Comparison of ENCODE assay signal across 10 mouse cellular contexts in genomic region chr11:113666648-113667047, GRCm38 (mm10). TPM values are rescaled to one million over a fixed set of nuclear protein-coding genes. Genes with fewer than 3 reads are reported as not detected.
A peak's percentile ranks its signal among the peaks of the same experiment; 100 is the strongest.
DNase-seq lines count a peak whose midpoint lies in the region; ATAC-seq and TF ChIP-seq lines count a peak whose summit lies in the region.
"Had no signal": no experiment of that assay in that cellular context is flagged by ENCODE, and none has a peak within 500 bp of the region (broad histone marks: within the 10 kb centered on the region; RNA-seq: fewer than 3 reads in every experiment).

No protein-coding gene starts in this region.

- H3K4me1 ChIP-seq in neural tube, embryonic 13.5 days (replicated peaks) = peaks cover 13% of the 10 kb centered on the region; the same call in 1 of the 2 replicates
- peaks cover 19% of the 10 kb centered on the region for H3K4me1 ChIP-seq in neural tube, embryonic 15.5 days
- peaks cover 7% of the 10 kb centered on the region; the same call in 1 of the 2 replicates for H3K4me1 ChIP-seq in lung, postnatal 0 days (ENCODE audit: insufficient read depth, low read depth, low read length)
- H3K4me1 ChIP-seq in heart, adult 2 months (ENCODE audit: control insufficient read depth, insufficient read depth, low read length) = peaks cover 5% of the 10 kb centered on the region; the same call in 1 of the 2 replicates

- H3K9me3 ChIP-seq in neural tube, embryonic 13.5 days = no peaks in the 10 kb centered on the region
- H3K9me3 ChIP-seq in neural tube, embryonic 15.5 days (replicated peaks) = no peaks in the 10 kb centered on the region
- no peaks in the 10 kb centered on the region for H3K9me3 ChIP-seq in lung, postnatal 0 days (ENCODE audit: low read length)
- H3K9me3 ChIP-seq: limb, embryonic 12.5 days had no signal

- peaks cover 50% of the 10 kb centered on the region for H3K36me3 ChIP-seq in neural tube, embryonic 13.5 days
- peaks cover 44% of the 10 kb centered on the region for H3K36me3 ChIP-seq in neural tube, embryonic 15.5 days
- H3K36me3 ChIP-seq in lung, postnatal 0 days (ENCODE audit: insufficient read depth, low read length) = peaks cover 12% of the 10 kb centered on the region; the same call in 1 of the 2 replicates
- H3K36me3 ChIP-seq in heart, adult 2 months (ENCODE audit: control insufficient read depth, insufficient read depth, low read length) = no peaks in the 10 kb centered on the region; the same call in 1 of the 2 replicates

- intact Hi-C loops in heart, adult 2 months (cut with DNase I) = no loop called here

- H3K9ac ChIP-seq in neural tube, embryonic 13.5 days = no peak overlapping the region
- no peak overlapping the region for H3K9ac ChIP-seq in neural tube, embryonic 15.5 days (replicated peaks)
- H3K9ac ChIP-seq in lung, postnatal 0 days (replicated peaks; ENCODE audit: low read depth) = no peak overlapping the region
- H3K9ac ChIP-seq in heart, adult 2 months (ENCODE audit: low read depth, low read length) = no peak overlapping the region
- H3K9ac ChIP-seq: limb, embryonic 12.5 days had no signal

- TF ChIP-seq EP300 in lung, postnatal 0 days (IDR thresholded peaks at IDR 0.05) = no peak
- no peak for TF ChIP-seq EP300 in heart, adult 2 months (IDR thresholded peaks at IDR 0.05; ENCODE audit: insufficient read depth, low read depth, low read length)

- TF ChIP-seq CTCF in lung, postnatal 0 days (IDR thresholded peaks at IDR 0.05) = no peak
- TF ChIP-seq CTCF in heart, adult 2 months (IDR thresholded peaks at IDR 0.05) = no peak

- H3K4me3 ChIP-seq in neural tube, embryonic 13.5 days = no peak overlapping the region
- H3K4me3 ChIP-seq in neural tube, embryonic 15.5 days (replicated peaks) = no peak overlapping the region
- H3K4me3 ChIP-seq in lung, postnatal 0 days (ENCODE audit: low read depth, low read length) = no peak overlapping the region
- H3K4me3 ChIP-seq in heart, adult 2 months = no peak overlapping the region
- H3K4me3 ChIP-seq: limb, embryonic 12.5 days had no signal

- peak; percentile 65 for DNase-seq in kidney, adult 18-20 months
- DNase-seq in lung, postnatal 0 days (ENCODE audit: low spot score) = peak; percentile 70
- DNase-seq in yolk sac, embryonic 10.5 days (ENCODE audit: low spot score) = peak; percentile 49
- no peak for DNase-seq in embryo, embryonic 10 days (ENCODE audit: low spot score)
- no peak for DNase-seq in urinary bladder, adult 2 months (ENCODE audit: low spot score)
- DNase-seq in heart, adult 2 months = no peak
- DNase-seq: adrenal gland, postnatal 10 days had no signal

- no peak overlapping the region for H3K4me2 ChIP-seq in neural tube, embryonic 13.5 days
- no peak overlapping the region for H3K4me2 ChIP-seq in neural tube, embryonic 15.5 days
- H3K4me2 ChIP-seq in lung, postnatal 0 days (replicated peaks; ENCODE audit: low read depth, low read length) = no peak overlapping the region
- H3K4me2 ChIP-seq: limb, embryonic 12.5 days had no signal

- no peak for TF ChIP-seq POLR2A in heart, adult 2 months (IDR thresholded peaks at IDR 0.05; ENCODE audit: insufficient read depth, low read depth, low read length)

- H3K27me3 ChIP-seq in neural tube, embryonic 13.5 days = no peaks in the 10 kb centered on the region
- no peaks in the 10 kb centered on the region for H3K27me3 ChIP-seq in neural tube, embryonic 15.5 days (replicated peaks)
- H3K27me3 ChIP-seq in lung, postnatal 0 days (replicated peaks; ENCODE audit: insufficient read depth, low read length) = no peaks in the 10 kb centered on the region
- no peaks in the 10 kb centered on the region for H3K27me3 ChIP-seq in heart, adult 2 months (ENCODE audit: control insufficient read depth, insufficient read depth, low read length)
- H3K27me3 ChIP-seq: limb, embryonic 12.5 days had no signal

- 0 out of 2 replicates have a peak overlapping the region, but pooled peaks have one; percentile 28 for H3K27ac ChIP-seq in neural tube, embryonic 13.5 days (replicated peaks)
- H3K27ac ChIP-seq in neural tube, embryonic 15.5 days (replicated peaks) = no peak overlapping the region
- H3K27ac ChIP-seq in lung, postnatal 0 days (ENCODE audit: low read length) = peak overlapping the region; percentile 68
- no peak overlapping the region for H3K27ac ChIP-seq in heart, adult 2 months

- no peaks in the 10 kb centered on the region; the same call in 1 of the 2 replicates for H3K79me2 ChIP-seq in heart, adult 2 months (replicated peaks; ENCODE audit: control insufficient read depth, insufficient read depth, low read length)

- 67% methylated on average over 10 of the region's 10 CpGs for WGBS in neural tube, embryonic 13.5 days
- WGBS in neural tube, embryonic 15.5 days = 60% methylated on average over 10 of the region's 10 CpGs
- 32% methylated on average over 10 of the region's 10 CpGs for WGBS in lung, postnatal 0 days
- 49% methylated on average over 10 of the region's 10 CpGs for WGBS in heart, adult 2 months

- ATAC-seq in neural tube, embryonic 13.5 days (ENCODE audit: low read depth) = no peak
- no peak for ATAC-seq in neural tube, embryonic 15.5 days (ENCODE audit: low FRiP score)
- ATAC-seq in lung, postnatal 0 days = peak; percentile 78

RNA-seq across cellular contexts. Expression of gene Slc39a11, which starts 16.8 kb away (rescaled TPM):
- 21.0 and 26.8 TPM in 2 replicates for polyA plus RNA-seq in neural tube, embryonic 13.5 days (2015; fragmentation: Nextera tagmentation; extraction: Ambion mirVana)
- polyA plus RNA-seq in neural tube, embryonic 15.5 days (2015; fragmentation: Nextera tagmentation; extraction: Ambion mirVana) = 27.7 and 30.4 TPM in 2 replicates
- 14.3 and 15.1 TPM in 2 replicates for polyA plus RNA-seq in lung, postnatal 0 days (2015; fragmentation: Nextera tagmentation; extraction: Ambion mirVana)
- 12.8 and 13.2 TPM in 2 replicates for polyA plus RNA-seq in urinary bladder, adult 2 months (2012; rRNA removed)
- 1 to 10 TPM; 2.6 to 2.7 TPM for total RNA-seq in heart, adult 2 months (2021)
- polyA plus RNA-seq in heart, adult 2 months (2012; rRNA removed) = 3.7 and 5.6 TPM in 2 replicates

RNA-seq across cellular contexts. Expression of gene Fam104a, which starts 17.3 kb away (rescaled TPM):
- 40.8 and 43.3 TPM in 2 replicates for polyA plus RNA-seq in neural tube, embryonic 13.5 days (2015; fragmentation: Nextera tagmentation; extraction: Ambion mirVana)
- 37.8 and 40.1 TPM in 2 replicates for polyA plus RNA-seq in neural tube, embryonic 15.5 days (2015; fragmentation: Nextera tagmentation; extraction: Ambion mirVana)
- 41.3 and 44.1 TPM in 2 replicates for polyA plus RNA-seq in lung, postnatal 0 days (2015; fragmentation: Nextera tagmentation; extraction: Ambion mirVana)
- 25.0 and 26.5 TPM in 2 replicates for polyA plus RNA-seq in urinary bladder, adult 2 months (2012; rRNA removed)
- 10 to 100 TPM; 15.3 to 16.4 TPM for total RNA-seq in heart, adult 2 months (2021)
- 10.7 and 12.4 TPM in 2 replicates for polyA plus RNA-seq in heart, adult 2 months (2012; rRNA removed)

RNA-seq across cellular contexts. Expression of gene D11Wsu47e, which starts 17.6 kb away (rescaled TPM):
- polyA plus RNA-seq in neural tube, embryonic 13.5 days (2015; fragmentation: Nextera tagmentation; extraction: Ambion mirVana) = 18.1 and 23.1 TPM in 2 replicates
- polyA plus RNA-seq in neural tube, embryonic 15.5 days (2015; fragmentation: Nextera tagmentation; extraction: Ambion mirVana) = 21.6 and 21.8 TPM in 2 replicates
- 10.3 and 11.9 TPM in 2 replicates for polyA plus RNA-seq in lung, postnatal 0 days (2015; fragmentation: Nextera tagmentation; extraction: Ambion mirVana)
- 11.5 and 12.5 TPM in 2 replicates for polyA plus RNA-seq in urinary bladder, adult 2 months (2012; rRNA removed)
- 1 to 10 TPM; 5.8 to 6.4 TPM for total RNA-seq in heart, adult 2 months (2021)
- polyA plus RNA-seq in heart, adult 2 months (2012; rRNA removed) = 4.7 and 7.8 TPM in 2 replicates

RNA-seq across cellular contexts. Expression of gene Cog1, which starts 17.7 kb away (rescaled TPM):
- 33.9 and 36.8 TPM in 2 replicates for polyA plus RNA-seq in neural tube, embryonic 13.5 days (2015; fragmentation: Nextera tagmentation; extraction: Ambion mirVana)
- polyA plus RNA-seq in neural tube, embryonic 15.5 days (2015; fragmentation: Nextera tagmentation; extraction: Ambion mirVana) = 31.1 and 35.1 TPM in 2 replicates
- polyA plus RNA-seq in lung, postnatal 0 days (2015; fragmentation: Nextera tagmentation; extraction: Ambion mirVana) = 18.6 and 19.0 TPM in 2 replicates
- polyA plus RNA-seq in urinary bladder, adult 2 months (2012; rRNA removed) = 40.7 and 42.7 TPM in 2 replicates
- 10 to 100 TPM; 16.9 to 18.6 TPM for total RNA-seq in heart, adult 2 months (2021)
- 25.2 and 32.7 TPM in 2 replicates for polyA plus RNA-seq in heart, adult 2 months (2012; rRNA removed)

RNA-seq across cellular contexts. Expression of gene Cpsf4l, which starts 43.2 kb away (rescaled TPM):
- 0.36 and 0.85 TPM in 2 replicates for polyA plus RNA-seq in neural tube, embryonic 13.5 days (2015; fragmentation: Nextera tagmentation; extraction: Ambion mirVana)
- 0.27 and 10.0 TPM in 2 replicates for polyA plus RNA-seq in neural tube, embryonic 15.5 days (2015; fragmentation: Nextera tagmentation; extraction: Ambion mirVana)
- polyA plus RNA-seq in lung, postnatal 0 days (2015; fragmentation: Nextera tagmentation; extraction: Ambion mirVana) = 0.17 and 0.25 TPM in 2 replicates
- 0.38 and 0.44 TPM in 2 replicates for polyA plus RNA-seq in urinary bladder, adult 2 months (2012; rRNA removed)
- not detected for total RNA-seq in heart, adult 2 months (2021)
- polyA plus RNA-seq in heart, adult 2 months (2012; rRNA removed) = 0.18 TPM in 1 of 2 replicates, not detected in the other

Comparison
In these comparisons a context has a peak if more than half of its experiments do, and no peak if none do; other contexts are left out.
1. H3K27ac ChIP-seq: peak in neural tube, embryonic 13.5 days (single experiment) and lung, postnatal 0 days (single experiment); none in neural tube, embryonic 15.5 days (single experiment) and heart, adult 2 months (single experiment).
2. DNase-seq: peak in kidney, adult 18-20 months (single experiment), lung, postnatal 0 days (single experiment) and yolk sac, embryonic 10.5 days (single experiment); none in embryo, embryonic 10 days (single experiment), urinary bladder, adult 2 months (single experiment) and heart, adult 2 months (0 of 2).